In genomic region chr13:21906301-21906700, GRCm38 (mm10) we compare ENCODE assay signal across 25 mouse cellular contexts. TPM values are rescaled to one million over a fixed set of nuclear protein-coding genes. Genes with fewer than 3 reads are reported as not detected.
DNase-seq lines count a peak whose midpoint lies in the region; ATAC-seq and TF ChIP-seq lines count a peak whose summit lies in the region.
"Had no signal": no experiment of that assay in that cellular context is flagged by ENCODE, and none has a peak within 500 bp of the region (broad histone marks: within the 10 kb centered on the region; RNA-seq: fewer than 3 reads in every experiment).

No protein-coding gene starts in this region.

- peaks cover 29% of the 10 kb centered on the region for H3K4me1 ChIP-seq in forebrain, embryonic 10.5 days
- no peaks in the 10 kb centered on the region for H3K4me1 ChIP-seq in forebrain, embryonic 11.5 days (replicated peaks; ENCODE audit: control insufficient read depth, insufficient read depth, low read length)
- peaks cover 3% of the 10 kb centered on the region; the same call in 1 of the 2 replicates for H3K4me1 ChIP-seq in liver, embryonic 11.5 days (replicated peaks; ENCODE audit: control insufficient read depth, insufficient read depth, low read length)
- peaks cover 0 to 8% of the 10 kb centered on the region in 2 experiments; a peak in 1 of 4 replicates for H3K4me1 ChIP-seq in MEL (ENCODE audit: control insufficient read depth in 1 of 2, insufficient read depth in 2 of 2, low read length in 2 of 2)
- peaks cover 0 to 11% of the 10 kb centered on the region in 2 experiments for H3K4me1 ChIP-seq in liver, embryonic 14.5 days (replicated peaks; ENCODE audit: control insufficient read depth in 2 of 2, insufficient read depth in 2 of 2, low read length in 1 of 2)
- no peaks in the 10 kb centered on the region for H3K4me1 ChIP-seq in thymus, adult 2 months (replicated peaks; ENCODE audit: control insufficient read depth, insufficient read depth, low read length)
- H3K4me1 ChIP-seq: forebrain, embryonic 15.5 days; hindbrain, embryonic 12.5 days had no signal

- no peak overlapping the region for H3K27ac ChIP-seq in forebrain, embryonic 10.5 days
- H3K27ac ChIP-seq in forebrain, embryonic 11.5 days (ENCODE audit: low read depth, low read length), result no peak overlapping the region
- no peak overlapping the region for H3K27ac ChIP-seq in liver, embryonic 11.5 days (ENCODE audit: low read depth, low read length)
- H3K27ac ChIP-seq in MEL (ENCODE audit: control insufficient read depth, low read depth, low read length), result no peak overlapping the region
- no peak overlapping the region for H3K27ac ChIP-seq in liver, embryonic 14.5 days
- H3K27ac ChIP-seq in thymus, adult 2 months (ENCODE audit: control insufficient read depth, insufficient read depth, low read length), result no peak overlapping the region
- H3K27ac ChIP-seq: forebrain, embryonic 15.5 days; heart, adult 2 months; hindbrain, embryonic 12.5 days; kidney, embryonic 15.5 days; left cerebral cortex, adult 2 months; midbrain, embryonic 12.5 days; stomach, embryonic 15.5 days had no signal

- peak overlapping the region; percentile 54 for H3K4me3 ChIP-seq in forebrain, embryonic 10.5 days
- H3K4me3 ChIP-seq in forebrain, embryonic 11.5 days (ENCODE audit: low read depth, low read length), result no peak overlapping the region
- peak overlapping the region; percentile 55 for H3K4me3 ChIP-seq in liver, embryonic 11.5 days (ENCODE audit: low read depth, low read length)
- H3K4me3 ChIP-seq in MEL (ENCODE audit: control insufficient read depth in 1 of 2, insufficient read depth in 1 of 2, low read depth in 2 of 2, low read length in 2 of 2), result peak overlapping the region; percentile 38 to 60
- H3K4me3 ChIP-seq in liver, embryonic 14.5 days (ENCODE audit: insufficient read depth in 1 of 2, low read depth in 2 of 2, low read length in 2 of 2), result peak overlapping the region; percentile 24 to 55; a peak in 3 of 4 replicates
- H3K4me3 ChIP-seq in thymus, adult 2 months (ENCODE audit: control insufficient read depth, insufficient read depth, low read length), result no peak overlapping the region
- H3K4me3 ChIP-seq: forebrain, embryonic 15.5 days; heart, adult 2 months; hindbrain, embryonic 12.5 days; left cerebral cortex, adult 2 months; midbrain, embryonic 12.5 days; stomach, embryonic 15.5 days had no signal

- no peak for TF ChIP-seq POLR2A in MEL (IDR thresholded peaks at IDR 0.05; ENCODE audit: control insufficient read depth in 1 of 2, insufficient read depth in 1 of 2, low read depth in 1 of 2, low read length in 2 of 2, poor library complexity in 1 of 2)
- TF ChIP-seq POLR2A in thymus, adult 2 months (IDR thresholded peaks at IDR 0.05; ENCODE audit: control insufficient read depth, extremely low read depth, insufficient read depth, low read length, poor library complexity), result no peak

- no peak for DNase-seq in forebrain, embryonic 10.5 days (ENCODE audit: extremely low spot score, low spot score)
- no peak for DNase-seq in forebrain, embryonic 11.5 days (ENCODE audit: low spot score)
- no peak for DNase-seq in liver, embryonic 11.5 days (ENCODE audit: low spot score)
- DNase-seq in liver, result no peak
- DNase-seq in MEL (ENCODE audit: low read depth, low spot score), result peak; percentile 77
- DNase-seq in liver, embryonic 14.5 days (ENCODE audit: low read depth in 3 of 3, low spot score in 3 of 3), result no peak
- DNase-seq in thymus, adult 2 months, result no peak
- DNase-seq in cerebellum, adult 11 months, result no peak
- DNase-seq: adrenal gland, postnatal 14 days; cerebellum, adult 9-10 months; gastrocnemius, postnatal 14 days; heart, adult 2 months; heart, postnatal 10 days; kidney, adult 11 months; kidney, postnatal 36 days; left cerebral cortex, postnatal 4 days had no signal

- H3K4me2 ChIP-seq in forebrain, embryonic 11.5 days (ENCODE audit: low read depth, low read length, severe bottlenecking), result no peak overlapping the region
- peak overlapping the region; percentile 77 for H3K4me2 ChIP-seq in liver, embryonic 11.5 days
- peak overlapping the region; percentile 83 for H3K4me2 ChIP-seq in liver, embryonic 14.5 days (ENCODE audit: low read depth)
- H3K4me2 ChIP-seq: forebrain, embryonic 15.5 days; hindbrain, embryonic 12.5 days; midbrain, embryonic 12.5 days had no signal

- TF ChIP-seq EP300 in MEL (IDR thresholded peaks at IDR 0.05; ENCODE audit: low read depth in 1 of 2, low read length in 2 of 2), result no peak
- no peak for TF ChIP-seq EP300 in liver, embryonic 14.5 days (IDR thresholded peaks at IDR 0.05; ENCODE audit: low read depth)

- no peaks in the 10 kb centered on the region for H3K36me3 ChIP-seq in forebrain, embryonic 10.5 days (replicated peaks)
- no peaks in the 10 kb centered on the region for H3K36me3 ChIP-seq in forebrain, embryonic 11.5 days (ENCODE audit: control insufficient read depth, insufficient read depth, low read length)
- no peaks in the 10 kb centered on the region for H3K36me3 ChIP-seq in liver, embryonic 11.5 days (ENCODE audit: control insufficient read depth, insufficient read depth, low read length)
- peaks cover 0 to 20% of the 10 kb centered on the region in 2 experiments; a peak in 2 of 4 replicates for H3K36me3 ChIP-seq in MEL (ENCODE audit: control insufficient read depth in 1 of 2, insufficient read depth in 2 of 2, low read length in 2 of 2)
- no peaks in the 10 kb centered on the region for H3K36me3 ChIP-seq in liver, embryonic 14.5 days (replicated peaks; ENCODE audit: control insufficient read depth, insufficient read depth, low read depth)
- H3K36me3 ChIP-seq in thymus, adult 2 months (ENCODE audit: control insufficient read depth, insufficient read depth, low read length), result no peaks in the 10 kb centered on the region
- H3K36me3 ChIP-seq: forebrain, embryonic 15.5 days; hindbrain, embryonic 12.5 days; kidney, embryonic 15.5 days; midbrain, embryonic 12.5 days; stomach, embryonic 15.5 days had no signal

- WGBS in forebrain, embryonic 10.5 days, result 28% methylated on average over 7 of the region's 7 CpGs
- 28% methylated on average over 7 of the region's 7 CpGs for WGBS in forebrain, embryonic 11.5 days
- WGBS in liver, embryonic 11.5 days, result 22% methylated on average over 7 of the region's 7 CpGs
- WGBS in liver, embryonic 14.5 days (ENCODE audit: insufficient replicate concordance), result 19% methylated on average over 7 of the region's 7 CpGs
- 92% methylated on average over 7 of the region's 7 CpGs for WGBS in thymus, adult 2 months

- TF ChIP-seq CTCF in MEL (IDR thresholded peaks at IDR 0.05 in 2 of 3, conservative IDR thresholded peaks at IDR 0.05 in 1 of 3; ENCODE audit: control insufficient read depth in 1 of 3, insufficient read depth in 1 of 3, low read depth in 2 of 3, low read length in 3 of 3, poor library complexity in 1 of 3, severe bottlenecking in 1 of 3), result no peak
- TF ChIP-seq CTCF in liver, embryonic 14.5 days (IDR thresholded peaks at IDR 0.05; ENCODE audit: low read depth), result no peak
- TF ChIP-seq CTCF in thymus, adult 2 months (IDR thresholded peaks at IDR 0.05; ENCODE audit: borderline replicate concordance, control insufficient read depth, extremely low read depth, insufficient read depth, low read length, poor library complexity), result no peak

- H3K79me2 ChIP-seq in MEL (ENCODE audit: control insufficient read depth, insufficient read depth, low read length, poor library complexity), result no peaks in the 10 kb centered on the region

- TF ChIP-seq RAD21 in MEL (IDR thresholded peaks at IDR 0.05; ENCODE audit: low read depth, low read length), result no peak

- no peaks in the 10 kb centered on the region for H3K27me3 ChIP-seq in forebrain, embryonic 10.5 days (ENCODE audit: poor library complexity, severe bottlenecking)
- no peaks in the 10 kb centered on the region for H3K27me3 ChIP-seq in forebrain, embryonic 11.5 days (ENCODE audit: control insufficient read depth, insufficient read depth, low read length)
- H3K27me3 ChIP-seq in liver, embryonic 11.5 days (replicated peaks; ENCODE audit: control insufficient read depth, insufficient read depth, low read length), result no peaks in the 10 kb centered on the region
- H3K27me3 ChIP-seq in MEL (ENCODE audit: control insufficient read depth in 1 of 2, insufficient read depth in 2 of 2, low read length in 2 of 2), result no peaks in the 10 kb centered on the region; a peak in 1 of 4 replicates
- H3K27me3 ChIP-seq in liver, embryonic 14.5 days (ENCODE audit: control insufficient read depth, insufficient read depth, low read length), result no peaks in the 10 kb centered on the region
- no peaks in the 10 kb centered on the region for H3K27me3 ChIP-seq in thymus, adult 2 months (ENCODE audit: control insufficient read depth, insufficient read depth, low read length)
- H3K27me3 ChIP-seq: hindbrain, embryonic 12.5 days; kidney, embryonic 15.5 days; stomach, embryonic 15.5 days had no signal

- no peaks in the 10 kb centered on the region for H3K9me3 ChIP-seq in forebrain, embryonic 10.5 days
- H3K9me3 ChIP-seq in forebrain, embryonic 11.5 days (ENCODE audit: control insufficient read depth, low read length), result no peaks in the 10 kb centered on the region
- no peaks in the 10 kb centered on the region for H3K9me3 ChIP-seq in liver, embryonic 11.5 days (ENCODE audit: control insufficient read depth, low read length)
- H3K9me3 ChIP-seq in MEL (replicated peaks; ENCODE audit: insufficient read depth, low read length), result no peaks in the 10 kb centered on the region
- H3K9me3 ChIP-seq in liver, embryonic 14.5 days (ENCODE audit: control insufficient read depth, low read length), result no peaks in the 10 kb centered on the region
- H3K9me3 ChIP-seq: forebrain, embryonic 15.5 days; hindbrain, embryonic 12.5 days; kidney, embryonic 15.5 days; midbrain, embryonic 12.5 days; stomach, embryonic 15.5 days had no signal

- H3K9ac ChIP-seq in forebrain, embryonic 11.5 days (ENCODE audit: low read length), result no peak overlapping the region
- no peak overlapping the region for H3K9ac ChIP-seq in liver, embryonic 11.5 days (ENCODE audit: low read depth, low read length)
- peak overlapping the region; percentile 54; the same call in 1 of the 2 replicates for H3K9ac ChIP-seq in MEL (ENCODE audit: control insufficient read depth, low read depth, low read length, poor library complexity, severe bottlenecking)
- H3K9ac ChIP-seq in liver, embryonic 14.5 days (replicated peaks), result peak overlapping the region; percentile 37; the same call in 1 of the 2 replicates
- H3K9ac ChIP-seq: forebrain, embryonic 15.5 days; hindbrain, embryonic 12.5 days; kidney, embryonic 15.5 days; midbrain, embryonic 12.5 days; stomach, embryonic 15.5 days had no signal

- ATAC-seq in forebrain, embryonic 11.5 days (replicated peaks; ENCODE audit: low FRiP score), result no peak
- ATAC-seq in liver, embryonic 11.5 days (replicated peaks; ENCODE audit: low FRiP score), result no peak
- ATAC-seq in liver, embryonic 14.5 days (ENCODE audit: insufficient read depth), result no peak
- ATAC-seq: CD4-positive, CD25-positive, alpha-beta regulatory T cell, adult 4 months; forebrain, embryonic 15.5 days; lung, postnatal 0 days had no signal

RNA-seq across cellular contexts. Expression of gene Zfp184, which starts 38.6 kb away (rescaled TPM):
- 24.3 and 26.8 TPM in 2 replicates for polyA plus RNA-seq in forebrain, embryonic 10.5 days (2016; fragmentation: Nextera tagmentation; extraction: Ambion mirVana)
- 25.9 and 27.5 TPM in 2 replicates for polyA plus RNA-seq in forebrain, embryonic 11.5 days (2014; fragmentation: Nextera tagmentation; extraction: Ambion mirVana)
- polyA plus RNA-seq in liver, embryonic 11.5 days (2014; fragmentation: Nextera tagmentation; extraction: Ambion mirVana), result 5.1 and 5.9 TPM in 2 replicates
- total RNA-seq in MEL (2012; rRNA removed), result 0.42 and 0.52 TPM in 2 replicates
- 1 to 10 TPM in 1 of 2 experiments, not detected in 1; 1.0 TPM for polyA plus RNA-seq in MEL (2012; ENCODE audit: insufficient read depth in 1 of 2, insufficient read length in 2 of 2, low read depth in 1 of 2, low replicate concordance in 2 of 2, missing spikeins in 1 of 2)
- 0.30 and 0.41 TPM in 2 replicates for polyA plus RNA-seq in liver, embryonic 14.5 days (2012; rRNA removed)
- polyA plus RNA-seq in liver, embryonic 14.5 days (2014; fragmentation: Nextera tagmentation; extraction: Ambion mirVana), result 0.50 and 0.82 TPM in 2 replicates
- 1.1 and 1.6 TPM in 2 replicates for polyA plus RNA-seq in thymus, adult 2 months (2012; rRNA removed)
- total RNA-seq: monocyte, adult 5-6 weeks had no signal

Comparison
In these comparisons a context has a peak if more than half of its experiments do, and no peak if none do; other contexts are left out.
1. H3K4me3 ChIP-seq: peak in forebrain, embryonic 10.5 days (single experiment), liver, embryonic 11.5 days (single experiment), MEL (2 of 2) and liver, embryonic 14.5 days (2 of 2); none in forebrain, embryonic 11.5 days (single experiment) and thymus, adult 2 months (single experiment).
2. H3K9ac ChIP-seq: peak in MEL (single experiment) and liver, embryonic 14.5 days (single experiment); none in forebrain, embryonic 11.5 days (single experiment) and liver, embryonic 11.5 days (single experiment).